Mouse (Mus musculus): ENCODE measurements at regions not wholly inside any gene's neighbourhood (a gene's known extent, or its start where the extent isn't known, plus 50 kb on each side); places are given as distances from the start of the nearest gene placed in this dataset.

- Histone ChIP-seq H3K36me3 (no peaks in the 10 kb centered on the region), H3K27ac (replicated peaks) (0 out of 2 replicates have a peak overlapping the region, but pooled peaks have one; percentile 13), H3K27me3 (replicated peaks) (no peaks in the 10 kb centered on the region; the same call in 1 of the 2 replicates), H3K9me3 (replicated peaks) (no peaks in the 10 kb centered on the region), H3K4me3 (replicated peaks) (no peak overlapping the region), H3K4me2 (no peak overlapping the region), H3K9ac (replicated peaks) (no peak overlapping the region), H3K4me1 (peaks cover 27% of the 10 kb centered on the region)
- ATAC-seq (ENCODE audit: low FRiP score): no peak
- WGBS: 40% methylated on average over 7 of the region's 7 CpGs
These were observed 277.6 kb downstream of the Psat1 start for GRCm38 (mm10) chr19:15669541-15669940.

GRCm38 (mm10) chr19:15668624-15669016 is 278.5 kb downstream of the Psat1 start:
- Histone ChIP-seq H3K4me3 (replicated peaks) (no peak overlapping the region), H3K27ac (replicated peaks) (peak overlapping the region; percentile 72; the same call in 1 of the 2 replicates), H3K4me2 (no peak overlapping the region), H3K4me1 (peaks cover 32% of the 10 kb centered on the region), H3K9me3 (replicated peaks) (no peaks in the 10 kb centered on the region), H3K9ac (replicated peaks) (no peak overlapping the region), H3K36me3 (no peaks in the 10 kb centered on the region), H3K27me3 (replicated peaks) (no peaks in the 10 kb centered on the region; the same call in 1 of the 2 replicates)
- no peak for ATAC-seq (ENCODE audit: low FRiP score)

- H3K4me3 ChIP-seq (replicated peaks): no peak overlapping the region
- peaks cover 35% of the 10 kb centered on the region for H3K4me1 ChIP-seq
- H3K4me2 ChIP-seq: no peak overlapping the region; the same call in 1 of the 2 replicates
- H3K9me3 ChIP-seq (replicated peaks): no peaks in the 10 kb centered on the region
- ATAC-seq (ENCODE audit: low FRiP score): peak; percentile 62; the same call in 1 of the 2 replicates
- no peaks in the 10 kb centered on the region for H3K36me3 ChIP-seq
- WGBS: 8% methylated on average over 13 of the region's 13 CpGs
- H3K27me3 ChIP-seq (replicated peaks): no peaks in the 10 kb centered on the region; the same call in 1 of the 2 replicates
- H3K27ac ChIP-seq (replicated peaks): peak overlapping the region; percentile 72
- no peak overlapping the region for H3K9ac ChIP-seq (replicated peaks)
These were observed 279.1 kb downstream of the Psat1 start for GRCm38 (mm10) chr19:15667889-15668623.

GRCm38 (mm10) chr19:15663659-15664255 is 283.4 kb downstream of the Psat1 start:
- peaks cover 33% of the 10 kb centered on the region for H3K4me1 ChIP-seq
- H3K4me3 ChIP-seq (replicated peaks): no peak overlapping the region
- no peak overlapping the region for H3K4me2 ChIP-seq
- ATAC-seq (ENCODE audit: low FRiP score): peak; percentile 74; the same call in 1 of the 2 replicates
- no peaks in the 10 kb centered on the region for H3K36me3 ChIP-seq
- 22% methylated on average over 3 of the region's 3 CpGs for WGBS
- no peaks in the 10 kb centered on the region for H3K9me3 ChIP-seq (replicated peaks)
- no peak overlapping the region; the same call in 1 of the 2 replicates for H3K27ac ChIP-seq (replicated peaks)
- no peaks in the 10 kb centered on the region; the same call in 1 of the 2 replicates for H3K27me3 ChIP-seq (replicated peaks)
- H3K9ac ChIP-seq (replicated peaks): 0 out of 2 replicates have a peak overlapping the region, but pooled peaks have one; percentile 17

- Histone ChIP-seq H3K27ac (replicated peaks) (no peak overlapping the region), H3K36me3 (no peaks in the 10 kb centered on the region), H3K4me2 (no peak overlapping the region), H3K27me3 (replicated peaks) (no peaks in the 10 kb centered on the region), H3K9ac (replicated peaks) (no peak overlapping the region), H3K4me3 (replicated peaks) (no peak overlapping the region), H3K4me1 (peaks cover 5% of the 10 kb centered on the region; the same call in 1 of the 2 replicates), H3K9me3 (replicated peaks) (no peaks in the 10 kb centered on the region)
- ATAC-seq (ENCODE audit: low FRiP score): no peak
- WGBS: 64% methylated on average over 1 of the region's 1 CpGs
These were observed 288.5 kb downstream of the Psat1 start for GRCm38 (mm10) chr19:15658611-15659010.

GRCm38 (mm10) chr19:15657846-15658245 is 289.3 kb downstream of the Psat1 start:
- Histone ChIP-seq H3K4me2 (no peak overlapping the region), H3K9ac (replicated peaks) (no peak overlapping the region), H3K36me3 (no peaks in the 10 kb centered on the region), H3K27me3 (replicated peaks) (no peaks in the 10 kb centered on the region), H3K9me3 (replicated peaks) (no peaks in the 10 kb centered on the region), H3K27ac (replicated peaks) (no peak overlapping the region), H3K4me3 (replicated peaks) (no peak overlapping the region), H3K4me1 (no peaks in the 10 kb centered on the region; the same call in 1 of the 2 replicates)
- no peak for ATAC-seq (ENCODE audit: low FRiP score)
- WGBS: 83% methylated on average over 1 of the region's 1 CpGs

- Histone ChIP-seq H3K9ac (replicated peaks) (no peak overlapping the region), H3K4me3 (replicated peaks) (no peak overlapping the region), H3K4me2 (no peak overlapping the region), H3K36me3 (no peaks in the 10 kb centered on the region), H3K27me3 (replicated peaks) (no peaks in the 10 kb centered on the region), H3K9me3 (replicated peaks) (no peaks in the 10 kb centered on the region), H3K27ac (replicated peaks) (no peak overlapping the region), H3K4me1 (peaks cover 10% of the 10 kb centered on the region; the same call in 1 of the 2 replicates)
- ATAC-seq (ENCODE audit: low FRiP score): no peak
- WGBS: 15% methylated on average over 4 of the region's 4 CpGs
These were observed 297.8 kb downstream of the Psat1 start for GRCm38 (mm10) chr19:15649368-15649767.

- Histone ChIP-seq H3K27ac (replicated peaks) (no peak overlapping the region), H3K4me2 (no peak overlapping the region), H3K4me1 (peaks cover 10% of the 10 kb centered on the region; the same call in 1 of the 2 replicates), H3K36me3 (no peaks in the 10 kb centered on the region), H3K9me3 (replicated peaks) (no peaks in the 10 kb centered on the region), H3K27me3 (replicated peaks) (no peaks in the 10 kb centered on the region), H3K9ac (replicated peaks) (no peak overlapping the region), H3K4me3 (replicated peaks) (no peak overlapping the region)
- whole genome bisulfite sequencing: 15% methylated on average over 5 of the region's 5 CpGs
- ATAC-seq (ENCODE audit: low FRiP score): peak; percentile 79; the same call in 1 of the 2 replicates
These were observed 299.8 kb downstream of the Psat1 start for GRCm38 (mm10) chr19:15647313-15647712.

GRCm38 (mm10) chr19:15644786-15645185 is 302.4 kb downstream of the Psat1 start:
- Histone ChIP-seq H3K4me2 (no peak overlapping the region), H3K4me3 (replicated peaks) (no peak overlapping the region), H3K4me1 (peaks cover 10% of the 10 kb centered on the region; the same call in 1 of the 2 replicates), H3K27ac (replicated peaks) (no peak overlapping the region), H3K9ac (replicated peaks) (no peak overlapping the region), H3K9me3 (replicated peaks) (no peaks in the 10 kb centered on the region), H3K27me3 (replicated peaks) (no peaks in the 10 kb centered on the region), H3K36me3 (no peaks in the 10 kb centered on the region)
- no peak for ATAC-seq (ENCODE audit: low FRiP score)
- 57% methylated on average over 4 of the region's 4 CpGs for WGBS

- Histone ChIP-seq H3K36me3 (no peaks in the 10 kb centered on the region), H3K27me3 (replicated peaks) (no peaks in the 10 kb centered on the region; the same call in 1 of the 2 replicates), H3K9ac (replicated peaks) (no peak overlapping the region), H3K4me1 (peaks cover 12% of the 10 kb centered on the region), H3K9me3 (replicated peaks) (no peaks in the 10 kb centered on the region), H3K27ac (replicated peaks) (no peak overlapping the region), H3K4me2 (no peak overlapping the region), H3K4me3 (replicated peaks) (no peak overlapping the region)
- peak; percentile 67 for ATAC-seq (ENCODE audit: low FRiP score)
- 14% methylated on average over 6 of the region's 6 CpGs for WGBS
These were observed 329.8 kb downstream of the Psat1 start for GRCm38 (mm10) chr19:15617233-15617915.

GRCm38 (mm10) chr19:15614648-15615561 is 332.2 kb downstream of the Psat1 start:
- WGBS: 23% methylated on average over 19 of the region's 19 CpGs
- Histone ChIP-seq H3K4me3 (replicated peaks) (no peak overlapping the region), H3K4me2 (peak overlapping the region; percentile 33), H3K9ac (replicated peaks) (no peak overlapping the region), H3K27ac (replicated peaks) (no peak overlapping the region), H3K27me3 (replicated peaks) (no peaks in the 10 kb centered on the region; the same call in 1 of the 2 replicates), H3K9me3 (replicated peaks) (no peaks in the 10 kb centered on the region), H3K4me1 (peaks cover 24% of the 10 kb centered on the region), H3K36me3 (no peaks in the 10 kb centered on the region)
- 0 out of 2 replicates have a peak, but pooled peaks have one; percentile 33 for ATAC-seq (ENCODE audit: low FRiP score)

Data from neural tube, embryonic 15.5 days (tissue).